Mouse (Mus musculus): ENCODE data around the gene Mvk.
A peak's percentile ranks its signal among the peaks of the same experiment; 100 is the strongest.

Gene Mvk

DNA sequence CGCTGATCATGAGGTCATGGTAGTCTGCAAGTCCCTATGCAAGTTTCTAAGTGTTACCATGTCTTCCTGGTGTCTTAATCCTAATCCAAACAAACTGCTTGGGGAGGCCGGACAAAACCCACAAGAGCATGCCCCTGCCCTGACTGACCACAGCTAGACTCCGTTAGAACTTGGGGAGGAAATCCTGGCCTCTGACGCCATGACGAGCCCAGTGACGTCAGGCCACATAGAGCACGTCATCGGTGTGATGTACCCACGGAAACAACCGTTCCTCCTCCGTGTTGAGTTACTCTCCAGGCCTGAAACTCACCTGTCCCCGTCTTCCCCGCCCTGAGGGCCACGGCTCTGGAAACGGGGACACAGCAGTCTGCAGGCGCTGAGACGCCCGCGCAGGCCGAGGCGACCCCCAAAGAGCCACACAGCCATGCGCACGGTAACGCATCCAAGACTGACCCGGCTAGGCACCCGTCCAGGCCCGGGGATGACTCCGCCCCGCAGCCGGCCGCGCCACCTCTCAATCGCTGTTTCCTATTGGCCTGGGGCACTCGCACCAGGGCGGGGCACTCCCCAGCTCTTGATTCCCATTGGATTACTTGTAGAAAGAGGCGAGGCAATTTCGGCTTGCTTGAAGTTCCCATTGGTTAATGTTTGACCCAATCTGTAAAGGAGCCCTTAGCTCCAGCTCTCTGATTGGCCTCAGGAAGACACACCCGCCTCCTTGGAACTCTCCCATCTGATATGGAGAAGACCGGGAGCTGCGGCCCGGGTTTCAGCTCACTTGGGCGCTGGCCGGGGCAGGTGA lies at the start of gene Mvk, which contains the start of gene Mmab:
Mvk (plus strand) TSS at position 704 of the 802 bp plus-strand sequence.
Mmab (minus strand) TSS at position 495 of the 802 bp plus-strand sequence.
- DNase-seq: peak; percentile 99

DNA sequence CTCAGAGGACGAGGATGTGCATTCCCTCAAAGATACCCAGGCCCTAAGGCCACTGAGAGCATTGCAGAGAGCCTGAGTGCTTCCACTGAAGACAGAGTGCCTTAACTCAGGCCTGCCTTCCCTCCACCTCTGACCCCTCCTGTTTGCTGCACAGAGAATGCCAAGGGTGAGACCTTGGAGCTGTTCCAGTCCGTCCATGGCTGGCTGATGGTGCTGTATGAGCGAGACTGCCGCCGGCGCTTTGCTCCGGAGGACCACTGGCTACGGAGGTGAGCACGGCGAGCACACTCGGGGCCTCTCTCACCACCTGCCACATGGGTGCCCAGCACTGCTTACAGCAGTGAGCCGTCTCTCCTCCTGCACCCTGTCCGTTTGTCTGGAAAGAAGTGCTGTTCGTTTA lies 37.5 kb upstream of the Mvk start:
- no peak for DNase-seq

DNA sequence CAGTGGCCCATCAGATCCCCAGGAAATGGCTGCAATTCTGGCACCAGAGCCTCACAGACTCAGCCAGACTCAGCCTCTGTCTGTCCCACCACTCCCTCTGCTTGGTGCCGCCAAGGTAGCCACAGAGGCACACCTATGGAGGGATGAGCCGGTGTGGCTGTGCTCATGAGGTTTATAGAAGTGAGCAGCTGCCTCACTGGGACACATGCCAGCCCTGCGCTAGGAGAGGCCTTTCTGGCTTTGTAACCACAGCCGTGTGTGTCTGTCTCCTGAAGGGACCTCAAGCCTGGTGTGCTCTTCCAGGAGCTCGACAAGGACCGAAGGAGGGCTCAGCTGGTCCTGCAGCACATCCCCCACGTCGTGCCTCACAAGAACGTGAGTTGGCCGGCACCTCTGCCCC lies 36.8 kb upstream of the Mvk start:
- DNase-seq: no peak

DNA sequence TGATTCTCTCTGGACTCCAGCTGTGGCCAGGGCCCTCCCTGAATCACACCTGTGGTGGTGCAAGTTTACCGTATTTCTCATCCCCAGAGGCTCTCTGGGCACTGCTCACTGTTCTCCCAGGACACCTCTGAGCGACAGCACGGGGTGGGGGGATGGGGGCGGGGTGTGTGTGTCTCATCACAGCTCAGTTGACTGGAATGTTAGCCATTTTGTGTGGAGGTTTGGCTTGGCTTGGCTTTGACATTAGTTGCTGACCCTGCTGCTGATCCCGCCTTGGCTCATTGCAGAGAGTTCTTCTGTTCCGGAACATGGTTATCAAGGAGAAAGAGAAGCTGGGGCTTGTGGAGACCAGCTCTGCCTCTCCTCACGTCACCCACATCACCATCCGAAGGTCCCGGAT lies 36.3 kb upstream of the Mvk start:
- no peak for DNase-seq

DNA sequence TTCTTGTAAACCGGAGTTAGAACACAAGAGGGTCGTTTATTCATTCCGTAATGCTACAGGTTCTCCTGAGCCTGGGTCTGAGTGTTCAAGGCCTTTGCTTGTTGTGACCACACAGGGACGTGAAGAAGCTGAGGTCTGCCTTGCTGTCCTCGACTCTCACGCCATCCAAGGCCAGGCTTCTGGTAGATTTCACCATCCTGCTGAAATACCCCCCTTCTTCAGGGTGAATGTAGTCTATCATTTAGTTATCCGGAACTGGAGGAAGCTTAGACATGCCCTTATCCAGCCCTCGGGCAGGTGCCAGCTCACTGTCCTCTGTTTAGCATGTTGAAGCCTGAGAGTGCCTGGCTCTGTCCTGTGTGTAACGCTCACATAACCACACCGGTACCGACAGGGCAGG lies 35.2 kb upstream of the Mvk start:
- DNase-seq: no peak

DNA sequence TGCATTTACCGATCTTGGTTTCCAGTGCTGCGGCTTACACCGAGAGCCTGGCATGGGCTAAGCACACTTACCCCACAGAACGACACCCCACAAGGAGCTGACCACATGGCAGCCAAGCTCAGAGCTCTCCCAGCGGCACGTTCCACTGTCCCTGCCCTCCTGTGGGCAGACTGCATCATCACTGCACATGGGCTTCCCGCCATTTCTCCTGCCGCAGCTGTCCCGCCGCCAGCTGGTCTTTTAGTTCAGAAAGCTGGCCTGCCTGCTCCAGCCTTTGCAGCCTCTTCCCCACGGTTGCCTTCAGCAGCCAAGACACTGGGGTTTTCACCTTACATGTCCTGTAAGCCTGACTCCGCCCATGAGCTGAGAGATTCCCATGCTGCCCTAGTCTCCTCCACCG lies 33.6 kb upstream of the Mvk start:
- DNase-seq: no peak

DNA sequence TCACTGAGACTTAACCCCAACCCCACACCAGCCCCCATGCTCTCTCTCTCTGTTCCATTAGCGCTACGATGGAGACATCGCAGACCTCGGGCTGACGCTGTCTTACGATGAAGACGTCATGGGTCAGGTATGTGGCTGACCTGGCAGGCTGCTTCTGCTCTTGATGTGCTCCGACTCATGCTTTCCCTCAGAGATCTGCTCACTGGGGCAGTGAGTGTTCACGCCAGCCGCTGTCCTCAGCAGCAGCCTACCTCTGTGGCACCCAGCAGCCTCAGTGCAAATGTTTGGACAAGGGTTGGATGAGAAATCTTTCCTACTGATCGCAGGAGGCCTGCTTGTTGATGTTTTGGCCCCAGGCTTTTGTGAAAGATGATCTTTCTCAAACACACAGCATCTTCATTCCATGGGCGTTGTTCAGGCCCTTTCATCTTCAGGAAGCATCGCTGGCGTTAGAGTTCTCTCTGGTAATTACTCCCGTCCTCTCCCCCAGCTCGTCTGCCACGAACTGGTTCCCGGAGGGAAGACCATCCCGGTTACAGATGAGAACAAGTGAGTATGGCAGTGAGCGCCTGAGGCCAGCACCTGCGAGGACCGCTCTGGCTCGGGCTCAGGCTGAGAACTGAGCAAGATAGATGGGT lies 31.6 kb upstream of the Mvk start:
- DNase-seq: no peak

DNA sequence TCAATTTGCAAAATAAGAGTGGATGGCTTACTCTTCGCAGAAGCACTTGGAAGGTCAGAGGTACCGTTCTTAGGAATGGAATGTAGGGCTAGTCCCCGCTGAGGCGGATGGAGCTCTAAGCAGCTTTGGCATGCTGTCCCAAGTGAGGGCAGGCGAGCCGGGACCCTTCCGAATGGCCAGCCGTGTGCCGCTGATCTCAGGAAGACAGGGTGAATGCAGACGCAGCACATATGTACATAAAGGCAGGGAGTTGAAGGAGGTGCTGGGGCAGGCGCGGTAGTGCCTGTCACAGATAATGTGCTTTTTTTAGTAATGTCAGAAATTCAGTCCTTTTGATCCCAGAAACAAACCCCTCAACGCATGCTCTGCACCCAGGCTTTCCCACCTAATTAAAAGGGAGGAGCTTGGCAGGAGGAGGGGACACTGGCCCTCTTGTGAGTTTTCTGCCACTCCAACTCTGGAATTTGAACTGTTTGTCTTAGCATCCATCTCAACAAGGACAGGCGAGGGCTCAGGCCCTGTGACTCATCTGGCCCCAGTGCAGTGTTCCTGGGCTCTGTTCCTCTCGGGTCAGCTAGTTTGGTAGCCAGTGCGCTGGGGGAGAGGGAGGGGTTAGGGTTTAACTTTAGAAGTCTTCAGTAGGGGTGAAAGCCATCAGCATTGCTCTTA lies 30.9 kb upstream of the Mvk start:
- peak; percentile 71 for DNase-seq

DNA sequence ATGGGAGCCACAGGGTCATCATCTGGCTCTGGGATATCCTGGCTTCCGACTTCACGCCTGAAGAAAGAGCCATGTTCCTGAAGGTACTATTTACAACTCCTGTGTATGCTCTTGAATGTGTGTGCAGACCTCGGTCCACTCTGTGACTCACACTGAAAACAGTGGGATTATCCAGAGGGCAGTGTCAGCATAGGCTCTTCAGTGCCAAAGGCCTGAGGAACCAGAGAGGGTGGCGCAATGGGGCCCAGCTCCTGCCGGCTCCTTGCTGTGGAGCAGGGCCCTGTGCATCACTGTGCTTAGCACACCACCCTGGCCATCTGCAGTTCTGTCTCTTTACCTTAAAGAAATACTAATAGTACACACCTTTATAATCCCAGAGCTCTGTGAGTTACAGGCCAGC lies 28.5 kb upstream of the Mvk start:
- no peak for DNase-seq

DNA sequence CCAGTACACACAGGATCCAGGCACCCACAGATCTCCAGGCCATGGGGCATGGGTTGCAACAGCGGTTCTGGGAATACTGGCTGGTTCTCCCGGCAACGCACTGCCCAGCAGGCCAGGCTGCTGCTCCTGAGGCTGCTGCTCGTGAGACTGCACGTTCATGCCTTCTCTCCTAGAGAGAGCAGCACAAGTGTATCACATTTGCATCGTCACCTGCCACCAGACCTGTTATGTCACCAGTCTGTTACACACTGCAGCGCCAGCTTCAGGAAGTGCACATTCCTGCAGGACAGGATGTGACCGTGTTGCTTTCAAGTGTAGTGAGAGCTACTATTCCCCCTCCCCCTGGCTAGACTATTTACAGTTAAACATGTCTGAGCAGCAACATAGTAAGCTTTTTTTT lies 27.2 kb upstream of the Mvk start:
- DNase-seq: no peak

DNA sequence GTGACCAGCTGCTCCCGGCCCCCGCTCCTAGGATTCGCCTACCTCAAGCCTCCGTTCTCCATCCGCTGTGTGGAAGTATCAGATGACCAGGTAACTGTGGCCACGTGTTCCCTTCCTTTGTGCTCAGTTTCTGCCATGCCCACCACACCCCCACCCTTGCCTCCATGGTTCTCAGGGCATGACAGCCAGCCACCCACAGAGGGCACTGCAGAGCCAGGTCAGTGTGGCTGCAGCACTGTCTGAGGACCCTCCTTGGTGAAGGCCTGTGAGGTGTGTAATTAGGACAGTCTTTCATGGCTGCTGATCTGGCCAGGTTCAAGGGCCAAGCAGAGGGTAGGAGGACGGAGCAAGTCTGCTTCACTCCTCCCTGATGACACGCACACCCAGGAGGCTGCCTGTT lies 25.5 kb upstream of the Mvk start:
- DNase-seq: no peak

DNA sequence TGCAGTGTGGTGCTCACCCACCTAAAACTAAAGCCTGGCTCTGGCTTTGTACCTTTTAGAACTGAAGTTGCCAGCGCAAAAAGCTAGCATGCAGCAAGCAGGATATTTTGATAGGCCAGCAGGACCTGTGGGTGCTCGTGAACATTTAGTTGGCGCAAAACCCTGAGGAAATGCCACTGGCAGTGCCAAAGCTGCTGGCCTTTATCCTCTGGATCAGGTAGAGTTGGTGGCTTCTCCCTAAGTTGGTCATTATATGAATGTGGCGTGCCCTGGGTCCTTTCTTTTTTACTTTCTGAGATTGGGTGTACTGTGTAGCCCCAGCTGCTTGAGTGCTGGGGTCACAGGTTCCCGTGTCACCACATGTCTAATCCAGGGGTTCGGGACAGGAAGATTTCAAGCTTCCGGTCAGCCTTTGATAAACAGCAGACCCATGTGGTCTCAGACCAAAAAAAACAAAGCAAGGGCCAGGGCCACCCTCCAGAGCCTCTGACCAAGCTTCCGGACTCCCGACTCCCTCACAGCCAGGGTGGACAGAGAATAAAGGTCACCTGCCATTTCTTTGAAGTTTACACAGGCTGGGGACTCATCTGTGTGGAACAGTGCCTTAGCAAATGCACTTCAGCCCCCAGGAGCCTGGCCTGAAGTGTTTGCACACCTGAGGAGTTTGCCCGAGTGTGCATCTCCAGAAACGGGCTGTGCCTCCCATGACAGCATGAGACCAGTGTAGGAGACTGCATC lies 22.3 kb upstream of the Mvk start:
- DNase-seq: peak; percentile 36

DNA sequence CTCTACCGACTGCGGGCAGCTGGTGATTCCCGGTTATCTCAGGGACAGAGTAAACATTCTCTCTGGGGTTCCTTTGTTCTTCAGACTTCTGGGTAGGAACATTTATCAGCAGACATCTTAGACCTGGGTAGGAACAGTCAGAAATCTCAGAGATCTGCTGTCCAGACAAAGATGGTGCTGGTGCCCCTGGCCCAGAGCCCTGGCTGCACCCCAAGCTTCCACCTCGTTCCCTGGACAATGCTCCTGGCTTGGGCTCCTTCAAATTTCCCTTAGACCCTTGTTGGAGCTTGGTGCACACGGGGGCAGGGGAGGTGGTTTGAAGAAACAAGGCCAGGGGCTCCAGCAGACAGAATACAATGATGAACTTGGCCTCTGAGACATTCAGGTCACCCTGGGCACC lies 21.5 kb upstream of the Mvk start:
- DNase-seq: no peak

DNA sequence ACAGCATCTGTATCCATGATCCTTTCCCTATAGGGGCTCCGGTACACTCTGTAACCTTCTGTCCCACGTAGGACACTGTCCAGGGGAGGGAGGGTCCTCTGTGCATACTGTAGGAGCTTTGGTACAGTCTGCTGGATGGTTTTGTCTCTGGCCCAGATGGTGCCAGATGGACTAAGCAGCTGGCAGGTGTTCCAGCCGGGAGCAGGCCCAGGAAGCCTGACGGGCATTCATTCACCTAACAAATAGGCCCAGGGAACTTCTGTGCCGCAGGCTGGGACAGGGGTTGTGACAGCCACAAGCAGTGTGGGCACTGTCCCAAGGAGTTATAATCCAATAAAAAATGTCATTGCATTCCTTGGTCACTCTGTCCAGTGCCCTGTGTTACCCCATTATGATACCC lies 20.1 kb upstream of the Mvk start:
- no peak for DNase-seq

DNA sequence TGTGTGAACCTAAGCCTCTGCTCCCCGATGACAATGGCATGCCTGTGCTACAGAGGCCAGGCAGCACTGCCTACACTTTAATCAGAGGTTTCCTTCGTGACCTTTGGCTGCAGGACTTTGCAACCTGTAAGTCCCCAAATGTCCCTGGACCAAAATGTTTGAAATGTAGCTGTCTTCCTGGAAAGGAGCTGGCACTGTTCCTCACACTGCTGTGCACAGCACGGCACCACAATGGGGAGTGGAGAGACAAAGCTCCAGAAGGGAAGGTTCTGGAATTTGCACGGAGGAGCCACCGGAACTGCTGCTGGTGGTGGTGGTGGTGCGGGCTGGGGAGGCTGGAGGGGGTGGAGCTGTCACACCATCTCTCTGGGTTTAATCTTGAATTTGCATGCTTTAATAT lies 17.3 kb upstream of the Mvk start:
- DNase-seq: no peak

DNA sequence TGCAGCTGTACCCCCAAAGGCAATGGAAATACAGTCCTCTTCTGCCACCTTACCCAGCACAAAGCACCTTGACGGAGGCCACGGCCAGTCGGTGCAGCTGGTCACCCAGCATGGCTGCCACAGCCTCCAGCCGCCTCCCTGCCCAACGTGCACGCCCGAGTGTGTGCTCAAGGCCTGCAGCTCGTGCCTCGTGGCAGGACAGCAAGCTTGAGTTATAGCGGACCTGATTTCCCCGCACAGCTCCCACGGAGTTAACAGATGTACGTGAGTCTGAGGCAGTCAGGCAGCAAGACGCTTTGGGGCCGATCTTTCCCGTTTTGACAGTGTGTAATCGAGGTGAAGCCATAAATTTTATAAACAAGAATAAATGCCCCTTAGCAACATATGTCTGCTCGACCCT lies 15.4 kb upstream of the Mvk start:
- no peak for DNase-seq

DNA sequence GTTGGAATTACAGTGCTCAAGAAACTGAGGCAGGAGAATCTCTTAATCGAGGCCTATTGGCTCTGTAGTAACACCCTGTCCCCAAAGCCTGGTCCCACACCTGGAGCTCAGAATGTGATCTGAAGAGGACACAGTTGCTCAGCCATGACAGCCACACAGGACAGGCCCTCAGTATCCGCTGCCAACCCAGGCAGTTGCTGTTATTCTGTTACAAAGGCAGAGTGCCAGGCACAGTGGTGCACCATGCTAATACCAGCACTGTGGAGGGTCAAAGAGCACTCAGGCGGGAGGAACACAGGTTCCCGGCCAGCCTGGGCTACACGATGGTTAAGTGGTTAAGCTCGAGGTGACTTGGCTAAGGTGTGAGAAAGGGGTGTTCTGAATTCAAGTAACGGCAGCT lies 14.3 kb upstream of the Mvk start:
- DNase-seq: peak; percentile 61

DNA sequence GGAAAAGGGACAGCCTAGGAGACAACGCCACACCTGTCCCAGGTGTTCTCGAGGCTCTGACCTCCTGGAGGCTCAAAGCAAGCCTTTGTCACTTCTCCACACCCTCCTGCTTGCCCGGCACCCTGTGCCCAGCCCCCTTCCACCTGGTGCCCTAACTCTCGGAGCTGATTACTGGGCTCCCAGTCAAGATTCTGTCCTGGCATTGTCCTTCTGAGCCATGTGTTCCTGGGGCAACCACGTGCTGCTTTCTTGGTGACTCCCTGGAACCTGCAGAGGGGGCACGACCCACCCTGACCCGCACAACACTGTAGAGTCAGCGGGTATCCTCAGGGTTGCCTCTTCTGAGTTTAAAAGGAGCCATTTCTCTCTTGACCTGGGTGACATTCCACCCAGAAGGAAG lies 9.7 kb upstream of the Mvk start:
- no peak for DNase-seq

DNA sequence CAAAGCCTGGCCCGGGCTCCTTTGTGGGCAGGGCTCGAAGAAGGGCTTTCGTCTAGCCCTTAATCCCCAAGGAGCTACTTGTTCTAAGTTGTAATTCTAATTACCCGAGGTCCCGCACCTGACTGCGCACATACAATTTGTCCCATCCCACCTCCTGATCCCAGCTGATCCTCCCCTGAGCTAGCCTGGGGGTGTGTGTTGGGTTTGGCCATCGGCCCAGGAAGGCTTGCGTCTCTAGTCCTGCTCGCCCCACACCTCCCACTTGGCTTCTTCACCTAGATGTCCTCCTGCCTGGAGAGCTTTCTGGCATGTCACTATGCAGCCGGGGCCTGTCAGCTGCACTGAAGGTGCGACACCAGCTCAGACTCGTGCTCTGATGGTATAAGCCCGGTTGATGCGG lies 8.5 kb upstream of the Mvk start:
- peak; percentile 13 for DNase-seq

DNA sequence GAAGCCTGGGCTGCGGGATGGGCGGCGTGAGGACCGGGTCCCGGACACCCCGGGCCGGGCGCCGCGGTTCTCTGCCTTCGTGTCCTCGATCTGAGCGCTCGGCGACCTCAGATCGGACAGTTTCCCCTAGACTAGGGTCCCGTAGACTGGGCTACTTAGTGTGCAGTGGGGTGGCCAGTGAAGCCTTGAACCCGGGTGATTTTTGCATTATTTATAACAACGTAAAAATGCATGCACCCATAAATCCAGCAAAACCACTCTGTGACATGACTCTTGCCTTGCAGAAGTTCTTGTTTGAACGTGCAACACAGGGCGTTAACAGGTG lies 261 bp downstream of the Mvk start:
- DNase-seq: no peak

DNA sequence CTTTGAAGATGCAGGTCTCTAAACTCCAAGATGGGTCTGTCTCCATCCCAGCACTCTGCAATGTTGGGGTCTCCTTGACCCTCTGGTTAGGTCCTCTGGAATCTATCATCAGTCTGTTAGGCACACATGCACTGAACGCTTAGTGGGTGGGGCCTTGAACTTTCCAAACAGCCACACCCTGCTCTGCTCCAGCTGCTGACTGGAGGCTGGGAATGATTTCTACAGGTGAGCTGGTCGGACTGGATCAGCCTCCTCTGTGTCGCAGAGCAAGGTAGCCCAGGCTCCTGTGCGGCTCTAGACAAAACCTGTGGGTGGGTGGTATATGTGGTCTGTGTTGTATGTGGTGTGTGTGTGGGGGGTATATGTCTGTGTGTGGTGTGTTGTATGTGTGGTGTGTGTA lies 4.9 kb downstream of the Mvk start:
- no peak for DNase-seq

DNA sequence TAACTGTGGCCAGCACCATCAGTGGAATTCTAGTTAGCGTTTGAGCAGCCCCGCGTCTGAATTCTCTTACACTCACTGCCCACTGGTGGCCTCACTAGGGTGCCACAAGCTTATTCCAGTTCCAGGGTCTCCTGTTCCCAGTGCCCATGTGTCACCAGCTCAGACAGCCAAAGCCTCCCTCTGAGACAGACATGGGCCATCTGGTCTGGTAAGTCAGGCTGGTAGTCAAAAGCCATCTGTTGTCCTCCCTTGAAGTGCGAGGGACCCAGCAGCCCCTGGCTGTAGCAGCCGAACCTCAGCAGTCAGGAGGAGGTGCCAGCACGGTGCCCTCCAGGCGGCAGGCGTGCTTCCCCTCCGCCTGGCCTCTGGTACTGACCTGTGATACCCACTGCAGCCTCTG lies 12.2 kb downstream of the Mvk start:
- no peak for DNase-seq

DNA sequence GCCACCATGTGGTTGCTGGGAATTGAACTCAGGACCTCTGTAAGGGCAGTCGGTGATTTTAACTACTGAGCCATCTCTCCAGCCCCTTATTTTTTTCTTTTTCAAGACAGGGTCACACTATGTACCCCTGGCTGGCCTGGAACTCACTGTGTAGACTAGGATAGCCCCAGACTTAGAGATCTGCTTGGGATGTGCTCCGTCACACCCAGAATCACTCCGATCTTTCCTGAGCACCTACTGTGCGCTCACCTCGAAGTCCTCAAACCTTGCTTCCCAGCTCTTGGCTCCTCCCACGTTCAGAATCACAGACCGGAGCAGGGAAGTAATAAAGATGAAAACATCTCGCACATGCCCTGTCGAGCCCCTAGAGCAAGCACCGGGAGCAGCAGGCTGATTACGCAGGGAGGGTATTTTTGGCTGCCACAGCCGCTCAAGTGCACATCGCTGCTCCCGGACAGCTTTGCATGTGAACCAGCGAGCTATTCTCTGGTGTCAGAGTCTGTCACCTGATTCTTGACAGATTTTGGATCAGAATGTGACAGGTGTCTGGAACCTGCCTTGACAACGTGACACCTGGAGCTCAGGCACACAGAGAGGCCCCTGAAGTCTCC lies 13.0 kb downstream of the Mvk start:
- no peak for DNase-seq
